Mouse (Mus musculus) CD8-positive naive resting alpha-beta T cell, adult 2 months (primary cell): ENCODE data around the gene Ramac.
A peak's percentile ranks its signal among the peaks of the same experiment; 100 is the strongest.

Experiments
- DNase-seq, 2 experiments: peaks; one replicate each; pipeline ENCODE4 v3.0.0; 2022; ENCODE audit warnings: low read depth in 2 of 2, low spot score in 2 of 2

The Ramac gene

GRCm38 (mm10) chr7:81762180-81763109 lies at the start of gene Ramac:
Gene Ramac, plus strand, starts transcription at chr7:81762925.
- DNase-seq: peak; percentile 74 to 83

- no peak for DNase-seq
Measured at GRCm38 (mm10) chr7:81718657-81719056, 44.1 kb upstream of the Ramac start.

- DNase-seq: no peak
Measured at GRCm38 (mm10) chr7:81719216-81719661, 43.5 kb upstream of the Ramac start.

- DNase-seq: no peak
Measured at GRCm38 (mm10) chr7:81721271-81721670, 41.5 kb upstream of the Ramac start.

GRCm38 (mm10) chr7:81723851-81724250 lies 38.9 kb upstream of the Ramac start:
- no peak for DNase-seq

GRCm38 (mm10) chr7:81725986-81726727 lies 36.6 kb upstream of the Ramac start:
- DNase-seq: no peak

- DNase-seq: no peak
Measured at GRCm38 (mm10) chr7:81726728-81727005, 36.1 kb upstream of the Ramac start.

- DNase-seq: no peak
Measured at GRCm38 (mm10) chr7:81727716-81728115, 35.0 kb upstream of the Ramac start.

- no peak for DNase-seq
Measured at GRCm38 (mm10) chr7:81729787-81730186, 32.9 kb upstream of the Ramac start.

- DNase-seq: no peak
Measured at GRCm38 (mm10) chr7:81731181-81731651, 31.5 kb upstream of the Ramac start.

GRCm38 (mm10) chr7:81732183-81733089 lies 30.3 kb upstream of the Ramac start:
- DNase-seq: no peak

- no peak for DNase-seq
Measured at GRCm38 (mm10) chr7:81735300-81736048, 27.3 kb upstream of the Ramac start.

- DNase-seq: no peak
Measured at GRCm38 (mm10) chr7:81738720-81739385, 23.9 kb upstream of the Ramac start.

- DNase-seq: no peak
Measured at GRCm38 (mm10) chr7:81740010-81740409, 22.7 kb upstream of the Ramac start.

GRCm38 (mm10) chr7:81744145-81744544 lies 18.6 kb upstream of the Ramac start:
- no peak for DNase-seq

GRCm38 (mm10) chr7:81747956-81748355 lies 14.8 kb upstream of the Ramac start:
- DNase-seq: no peak

- DNase-seq: peak; percentile 53 to 67
Measured at GRCm38 (mm10) chr7:81763110-81763845, 553 bp downstream of the Ramac start.

- DNase-seq: no peak
Measured at GRCm38 (mm10) chr7:81772786-81773539, 10.2 kb downstream of the Ramac start.
